Mouse (Mus musculus): ENCODE measurements at regions not wholly inside any gene's neighbourhood (a gene's known extent, or its start where the extent isn't known, plus 50 kb on each side); places are given as distances from the start of the nearest gene placed in this dataset.

DNA sequence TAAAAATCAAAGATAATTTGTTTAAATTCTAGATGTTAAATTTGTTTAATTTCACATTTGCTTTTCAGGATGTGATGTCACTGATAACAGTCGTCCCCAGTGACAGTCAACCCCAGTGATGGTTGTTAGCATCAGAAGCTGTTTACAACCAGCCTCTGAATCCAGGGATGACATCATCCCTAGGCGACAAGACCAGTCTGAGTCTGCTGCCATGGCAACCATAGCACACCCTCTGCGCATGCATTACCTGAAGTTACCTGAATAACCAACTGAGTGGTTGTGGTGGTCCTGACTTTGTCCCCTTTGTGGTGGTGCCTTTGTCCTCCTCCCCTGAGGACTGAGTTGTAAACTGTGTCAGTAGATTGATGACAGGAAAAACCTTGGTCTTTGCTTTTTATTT is 92.0 kb upstream of the Zfp644 start:
- no peak for ATAC-seq (replicated peaks; ENCODE audit: poor library complexity, severe bottlenecking)

DNA sequence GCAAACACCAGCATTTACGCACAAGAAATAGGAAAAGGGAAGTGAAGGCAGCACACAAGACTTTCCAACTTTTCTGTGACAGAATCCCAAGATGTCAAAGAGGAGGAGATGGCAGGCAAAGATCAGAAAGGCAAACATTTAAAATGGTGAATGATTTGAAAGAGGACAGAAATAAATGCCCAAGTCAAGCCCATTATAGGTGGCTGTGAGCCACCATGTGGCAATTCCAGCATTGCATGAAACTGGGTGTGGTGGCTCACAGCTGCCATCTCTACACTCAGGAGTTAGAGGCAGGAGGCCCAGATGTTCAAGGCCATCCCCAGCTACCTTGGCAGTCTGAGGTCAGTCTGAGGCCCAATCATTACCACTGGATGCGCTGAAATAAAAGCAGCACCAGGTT is 88.0 kb upstream of the Zfp644 start:
- no peak for ATAC-seq (replicated peaks; ENCODE audit: poor library complexity, severe bottlenecking)

DNA sequence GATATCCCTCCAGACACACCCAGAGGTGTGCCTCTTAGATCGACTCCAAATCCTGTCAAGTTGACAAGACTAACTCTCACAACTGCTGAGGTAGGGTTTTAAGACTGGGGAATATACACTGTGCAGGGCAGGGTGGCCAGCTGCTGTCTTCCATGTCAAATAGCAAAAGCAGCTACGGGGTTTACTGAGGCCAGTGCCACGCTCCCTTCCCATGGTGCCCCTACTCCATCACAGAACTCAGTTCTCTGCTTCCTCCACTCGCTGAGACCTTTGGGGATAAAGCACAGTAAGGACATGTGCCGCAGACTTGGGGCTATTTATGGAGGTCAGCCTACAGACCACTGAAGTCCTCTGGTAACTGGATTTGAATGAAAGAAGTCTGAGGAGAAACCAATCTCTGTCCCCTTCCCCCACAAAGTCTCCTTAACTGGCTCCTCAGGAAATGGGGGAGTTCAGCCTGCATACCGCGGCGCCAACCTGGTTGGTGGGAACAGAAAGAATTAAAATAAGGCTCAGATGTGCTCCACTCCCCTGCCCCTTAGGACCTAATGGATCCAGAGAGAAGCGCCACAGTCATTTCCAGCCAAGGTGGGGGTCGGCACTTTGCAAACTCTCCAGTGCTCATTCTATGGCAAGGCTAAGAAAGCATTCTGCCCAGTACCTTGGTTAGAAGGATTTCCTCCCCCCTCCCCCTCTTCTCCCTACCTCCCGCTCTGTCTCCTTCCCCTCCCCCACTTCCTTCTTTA is 87.0 kb upstream of the Zfp644 start:
- ATAC-seq (replicated peaks; ENCODE audit: poor library complexity, severe bottlenecking) = no peak

DNA sequence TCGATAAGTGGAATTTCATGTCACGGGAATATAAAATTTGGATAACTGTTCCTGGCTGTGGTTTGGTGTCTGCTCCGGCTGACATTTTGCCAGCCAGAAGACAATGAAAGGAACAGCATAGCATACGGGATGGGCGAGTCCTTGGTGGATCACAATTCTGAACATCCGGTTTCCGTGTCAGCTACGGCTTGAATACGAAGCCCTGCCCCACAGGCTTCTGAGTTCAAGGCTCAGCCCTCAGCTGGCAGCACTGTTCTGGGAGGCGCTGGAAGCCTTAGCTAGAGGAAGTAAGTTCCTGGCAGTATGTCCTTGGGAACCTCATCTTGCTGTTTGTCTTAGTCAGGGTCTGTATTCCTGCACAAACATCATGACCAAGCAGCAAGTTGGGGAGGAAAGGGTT is 83.7 kb upstream of the Zfp644 start:
- ATAC-seq (replicated peaks; ENCODE audit: poor library complexity, severe bottlenecking) = no peak

DNA sequence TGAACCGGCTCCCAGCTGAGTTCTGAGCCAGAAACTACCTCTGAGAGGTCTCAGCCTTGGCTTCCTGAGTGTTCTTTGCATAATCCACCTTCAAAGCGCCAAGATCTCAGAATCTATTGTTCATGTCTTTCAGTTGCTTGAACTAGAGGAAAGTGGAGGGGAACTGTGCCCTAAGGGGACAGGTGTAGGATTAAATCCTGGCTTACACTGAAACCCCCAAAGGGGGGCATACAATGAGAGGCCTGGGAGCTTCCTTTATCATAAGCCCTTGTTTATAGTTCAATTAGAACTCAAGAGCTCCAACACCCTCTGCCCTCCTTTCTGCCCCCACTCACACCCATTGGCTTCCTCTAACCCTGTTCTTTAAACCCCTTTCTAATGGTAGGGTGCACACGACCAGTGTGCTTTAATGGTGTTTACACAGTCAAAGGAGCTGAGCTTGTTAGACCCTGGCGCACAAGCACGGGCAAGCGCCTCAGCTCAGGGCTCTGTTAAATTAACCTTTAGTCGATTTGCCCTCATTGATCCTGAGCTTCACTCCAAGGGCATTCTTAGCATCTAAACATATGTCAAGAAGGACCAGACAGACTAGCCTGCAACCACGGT is 81.2 kb upstream of the Zfp644 start:
- ATAC-seq (replicated peaks; ENCODE audit: poor library complexity, severe bottlenecking) = no peak

- ATAC-seq (replicated peaks; ENCODE audit: poor library complexity, severe bottlenecking) = no peak
These were observed 78.1 kb upstream of the Zfp644 start for GRCm38 (mm10) chr5:106775010-106775693.

GRCm38 (mm10) chr5:106773201-106773934 is 76.3 kb upstream of the Zfp644 start:
- ATAC-seq (replicated peaks; ENCODE audit: poor library complexity, severe bottlenecking) = no peak

DNA sequence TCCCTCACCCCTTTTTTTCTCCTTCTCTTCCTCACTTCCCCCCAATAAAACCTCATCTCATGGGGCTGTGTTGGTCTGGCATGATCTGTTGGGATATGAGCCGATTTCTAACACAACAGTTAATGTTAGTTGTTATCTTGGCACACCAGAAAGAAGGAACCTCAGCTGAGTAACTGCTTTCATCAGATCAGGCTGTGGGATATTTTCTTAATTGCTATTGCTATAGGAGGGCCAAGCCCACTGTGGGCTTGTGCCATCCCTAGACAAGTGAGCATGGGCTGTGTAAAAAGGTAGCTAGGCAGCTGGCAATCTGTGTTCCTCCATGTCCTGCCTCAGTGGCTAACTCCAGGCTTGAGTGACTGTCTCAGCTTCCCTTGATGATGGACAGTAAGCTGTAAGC is 73.9 kb upstream of the Zfp644 start:
- ATAC-seq (replicated peaks; ENCODE audit: poor library complexity, severe bottlenecking) = 0 out of 2 replicates have a peak, but pooled peaks have one; percentile 14

DNA sequence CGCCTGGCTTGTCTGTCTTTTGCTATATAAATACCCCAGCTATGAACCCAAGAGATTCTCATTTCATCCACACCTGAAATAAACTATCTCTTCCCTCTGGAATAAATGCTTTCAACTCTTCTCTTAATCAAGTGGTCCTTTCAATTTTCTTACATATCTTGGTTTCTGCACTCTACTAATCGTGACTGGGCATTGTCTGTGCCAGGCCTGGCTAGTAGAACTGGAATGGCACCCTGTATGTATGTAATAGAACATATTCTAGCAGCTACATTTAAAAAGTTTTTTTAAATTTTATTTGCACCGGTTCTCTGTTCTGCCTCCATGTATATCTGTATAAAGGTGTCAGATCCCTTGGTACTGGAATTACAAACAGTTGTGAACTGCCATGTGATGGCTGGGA is 68.2 kb upstream of the Zfp644 start:
- ATAC-seq (replicated peaks; ENCODE audit: poor library complexity, severe bottlenecking) = no peak

- no peak for ATAC-seq (replicated peaks; ENCODE audit: poor library complexity, severe bottlenecking)
These were observed 66.2 kb upstream of the Zfp644 start for GRCm38 (mm10) chr5:106763283-106763682.

- ATAC-seq (replicated peaks; ENCODE audit: poor library complexity, severe bottlenecking) = no peak
These were observed 60.9 kb upstream of the Zfp644 start for GRCm38 (mm10) chr5:106758036-106758435.

GRCm38 (mm10) chr5:106757436-106757835 is 60.3 kb upstream of the Zfp644 start:
- ATAC-seq (replicated peaks; ENCODE audit: poor library complexity, severe bottlenecking) = no peak

GRCm38 (mm10) chr5:106756937-106757371 is 59.9 kb upstream of the Zfp644 start:
- ATAC-seq (replicated peaks; ENCODE audit: poor library complexity, severe bottlenecking) = no peak

GRCm38 (mm10) chr5:106753289-106753688 is 56.2 kb upstream of the Zfp644 start:
- no peak for ATAC-seq (replicated peaks; ENCODE audit: poor library complexity, severe bottlenecking)

DNA sequence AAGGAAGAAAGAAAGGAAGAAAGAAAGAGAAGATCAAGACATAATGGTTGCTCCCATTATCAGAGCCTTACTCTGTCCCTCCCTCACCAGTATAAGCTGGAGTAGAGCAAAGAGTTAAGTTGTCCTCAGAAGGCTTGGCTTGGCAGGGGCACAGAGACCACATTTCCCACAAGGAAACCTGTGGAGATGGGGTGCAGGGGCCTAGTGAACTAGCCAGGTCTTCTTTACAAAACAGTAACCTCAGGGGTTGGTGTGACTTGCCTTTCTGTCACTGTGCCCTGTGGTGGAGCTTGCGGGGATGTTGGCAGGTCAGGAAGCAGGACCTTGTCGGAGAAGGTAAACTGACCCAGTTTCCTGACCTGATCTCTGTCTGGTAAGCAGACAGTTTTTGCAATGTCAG is 53.1 kb upstream of the Zfp644 start:
- ATAC-seq (replicated peaks; ENCODE audit: poor library complexity, severe bottlenecking) = no peak

DNA sequence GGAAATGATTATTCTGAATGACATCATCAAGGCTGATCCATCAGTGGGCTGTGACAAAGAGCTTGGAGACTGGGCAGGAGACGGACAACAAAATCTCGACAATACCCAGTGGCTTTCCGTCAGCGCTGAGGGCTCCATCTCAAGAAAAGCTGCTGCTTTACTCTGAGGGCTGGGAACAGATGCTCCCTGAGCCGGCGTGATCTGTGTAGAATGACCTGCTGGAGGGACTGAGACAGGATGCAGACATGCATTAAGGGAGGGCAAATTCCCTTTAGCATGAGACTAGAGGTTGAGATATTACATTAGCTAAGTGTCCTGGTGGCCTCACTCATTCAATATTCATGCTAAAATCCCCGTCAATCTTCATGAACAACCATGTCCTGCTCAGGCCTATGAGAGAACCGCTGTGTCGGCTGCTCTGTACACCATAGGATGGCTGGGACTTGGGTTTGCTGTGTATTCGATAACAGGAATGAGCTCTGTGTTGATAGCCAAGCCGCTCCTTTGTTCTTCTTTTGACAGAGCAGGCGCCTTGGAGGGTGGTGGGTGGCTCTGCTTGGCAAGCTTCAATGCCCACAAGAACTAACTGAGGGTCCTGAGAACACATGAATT is 51.5 kb upstream of the Zfp644 start:
- no peak for ATAC-seq (replicated peaks; ENCODE audit: poor library complexity, severe bottlenecking)

Data from granulocyte monocyte progenitor cell, adult 5-6 weeks (primary cell).